Mouse (Mus musculus) adrenal gland, adult 18-20 months (tissue): ENCODE results near the gene Smurf2. TPM values are rescaled to one million over a fixed set of nuclear protein-coding genes. Genes with fewer than 3 reads are reported as not detected.
A peak's percentile ranks its signal among the peaks of the same experiment; 100 is the strongest.

ENCODE experiments used
- DNase-seq, 2 experiments: peaks; one replicate each; pipeline ENCODE4 v3.0.0; 2021 to 2022; ENCODE audit warnings: low spot score in 2 of 2
- long read RNA-seq, 2 experiments: library from polyadenylated mRNA; stranded (forward); transcript quantifications; one replicate each; pipeline ENCODE4 v2.0.0; 2021
- total RNA-seq, 2 experiments: library from RNA; stranded (reverse); gene quantifications; 1 replicate in 1 of 2; 2 replicates in 1 of 2; pipeline ENCODE4 v1.2.3; 2021

Smurf2 gene
- total RNA-seq = 10 to 100 TPM; 34.7 to 38.7 TPM
- long read RNA-seq, experiment 1, full-length matches to known transcripts = 9 of 19 reads
- long read RNA-seq, experiment 1, partial matches to known transcripts = 3 of 19 reads
- long read RNA-seq, experiment 1, other reads (novel, unspliced or antisense) = 7 of 19 reads
- long read RNA-seq, experiment 2, full-length matches to known transcripts = 5 of 29 reads
- long read RNA-seq, experiment 2, partial matches to known transcripts = 14 of 29 reads
- long read RNA-seq, experiment 2, other reads (novel, unspliced or antisense) = 10 of 29 reads

GRCm38 (mm10) chr11:106920551-106921379, at the start of gene Smurf2:
TSS of gene Smurf2 (minus strand) at chr11:106920715.
- peak; percentile 84 for DNase-seq

- DNase-seq = no peak
These were observed 49.3 kb upstream of the Smurf2 start for GRCm38 (mm10) chr11:106969798-106970197.

- DNase-seq = peak in 1 of 2 experiments; percentile 38
These were observed 47.1 kb upstream of the Smurf2 start for GRCm38 (mm10) chr11:106967630-106968029.

- DNase-seq = no peak
These were observed 45.4 kb upstream of the Smurf2 start for GRCm38 (mm10) chr11:106965881-106966280.

- no peak for DNase-seq
These were observed 41.8 kb upstream of the Smurf2 start for GRCm38 (mm10) chr11:106962310-106962709.

GRCm38 (mm10) chr11:106961471-106962081, 41.1 kb upstream of the Smurf2 start:
- DNase-seq = peak in 1 of 2 experiments; percentile 33

- no peak for DNase-seq
These were observed 38.6 kb upstream of the Smurf2 start for GRCm38 (mm10) chr11:106959121-106959520.

- no peak for DNase-seq
These were observed 38.0 kb upstream of the Smurf2 start for GRCm38 (mm10) chr11:106958407-106959071.

- peak; percentile 21 to 67 for DNase-seq
These were observed 36.9 kb upstream of the Smurf2 start for GRCm38 (mm10) chr11:106957271-106957980.

GRCm38 (mm10) chr11:106954566-106954965, 34.1 kb upstream of the Smurf2 start:
- DNase-seq = no peak

- no peak for DNase-seq
These were observed 33.6 kb upstream of the Smurf2 start for GRCm38 (mm10) chr11:106954116-106954515.

- DNase-seq = no peak
These were observed 16.8 kb upstream of the Smurf2 start for GRCm38 (mm10) chr11:106937306-106937705.

- DNase-seq = no peak
These were observed 9.9 kb upstream of the Smurf2 start for GRCm38 (mm10) chr11:106930366-106930765.

GRCm38 (mm10) chr11:106928935-106929334, 8.4 kb upstream of the Smurf2 start:
- no peak for DNase-seq

- DNase-seq = no peak
These were observed 7.4 kb upstream of the Smurf2 start for GRCm38 (mm10) chr11:106927950-106928349.

GRCm38 (mm10) chr11:106927226-106927625, 6.7 kb upstream of the Smurf2 start:
- DNase-seq = no peak

GRCm38 (mm10) chr11:106926732-106927131, 6.2 kb upstream of the Smurf2 start:
- no peak for DNase-seq

GRCm38 (mm10) chr11:106919612-106920550, 634 bp downstream of the Smurf2 start:
- DNase-seq = peak; percentile 53 to 57

GRCm38 (mm10) chr11:106918901-106919300, 1.6 kb downstream of the Smurf2 start:
- DNase-seq = no peak
